Mouse (Mus musculus) MEL (cell line): ENCODE data around the gene Fgf8. TPM values are rescaled to one million over a fixed set of nuclear protein-coding genes. Genes with fewer than 3 reads are reported as not detected.
A peak's percentile ranks its signal among the peaks of the same experiment; 100 is the strongest.

Experiments used
- DNase-seq: peaks from one replicate; pipeline ENCODE4 v3.0.0; 2011; ENCODE audit warnings: low read depth, low spot score
- H3K27ac ChIP-seq: 2 replicates; pipeline ENCODE4 v1.5.1; 2012; ENCODE audit warnings: low read depth, mild to moderate bottlenecking, control low read depth, low read length, moderate library complexity; ENCODE audit not compliant: control insufficient read depth
- H3K27me3 ChIP-seq, 2 experiments: fragments of 150-350 bp in 1 of 2; sonication (generic) in 1 of 2; 2 replicates each; pipeline ENCODE4 v1.6.1; 2012; ENCODE audit warnings: low read length in 2 of 2, mild to moderate bottlenecking in 2 of 2, improper control_type of control experiment in 1 of 2, moderate library complexity in 1 of 2; ENCODE audit not compliant: insufficient read depth in 2 of 2, control insufficient read depth in 1 of 2
- H3K36me3 ChIP-seq, 2 experiments: 2 replicates each; pipeline ENCODE4 v1.6.1; 2012 to 2014; ENCODE audit warnings: low read length in 2 of 2, improper control_type of control experiment in 1 of 2, inconsistent platforms in 1 of 2, mild to moderate bottlenecking in 1 of 2; ENCODE audit not compliant: insufficient read depth in 2 of 2, control insufficient read depth in 1 of 2
- H3K4me1 ChIP-seq, 2 experiments: fragments of 150-350 bp in 1 of 2; sonication (generic) in 1 of 2; 2 replicates each; pipeline ENCODE4 v1.6.1; 2012; ENCODE audit warnings: low read length in 2 of 2, improper control_type of control experiment in 1 of 2, mild to moderate bottlenecking in 1 of 2; ENCODE audit not compliant: insufficient read depth in 2 of 2, control insufficient read depth in 1 of 2
- H3K4me3 ChIP-seq, 2 experiments: fragments of 150-350 bp in 1 of 2; sonication (generic) in 1 of 2; 2 replicates each; pipeline ENCODE4 v1.5.1; 2012; ENCODE audit warnings: low read depth in 2 of 2, low read length in 2 of 2, mild to moderate bottlenecking in 2 of 2, moderate library complexity in 2 of 2, control low read depth in 1 of 2, improper control_type of control experiment in 1 of 2; ENCODE audit not compliant: control insufficient read depth in 1 of 2, insufficient read depth in 1 of 2
- H3K79me2 ChIP-seq: 2 replicates; pipeline ENCODE4 v1.6.1; 2012; ENCODE audit warnings: mild to moderate bottlenecking, low read length, moderate library complexity; ENCODE audit not compliant: control insufficient read depth, poor library complexity, insufficient read depth
- H3K9ac ChIP-seq: 2 replicates; pipeline ENCODE4 v1.6.1; 2012; ENCODE audit warnings: low read depth, mild to moderate bottlenecking, control low read depth, low read length, moderate library complexity; ENCODE audit not compliant: control insufficient read depth, poor library complexity, severe bottlenecking
- H3K9me3 ChIP-seq: fragments of 150-350 bp; sonication (generic); replicated peaks from 2 replicates; pipeline ENCODE4 v1.6.1; 2012; ENCODE audit warnings: mild to moderate bottlenecking, low read length, improper control_type of control experiment, moderate library complexity; ENCODE audit not compliant: insufficient read depth
- BHLHE40 ChIP-seq: IDR thresholded peaks from 2 replicates; pipeline ENCODE4 v1.6.1; 2012; ENCODE audit warnings: low read depth, mild to moderate bottlenecking, inconsistent platforms, low read length, improper control_type of control experiment, borderline replicate concordance
- CHD1 ChIP-seq: IDR thresholded peaks from 2 replicates; pipeline ENCODE4 v1.6.1; 2012; ENCODE audit warnings: low read depth, mild to moderate bottlenecking, inconsistent platforms, low read length, improper control_type of control experiment
- CHD2 ChIP-seq: IDR thresholded peaks from 2 replicates; pipeline ENCODE4 v1.6.1; 2011; ENCODE audit warnings: low read length, improper control_type of control experiment
- CTCF ChIP-seq, 3 experiments: IDR thresholded peaks in 2 of 3; conservative IDR thresholded peaks in 1 of 3; 2 replicates each; pipeline ENCODE4 v1.5.1; 2011 to 2012; ENCODE audit warnings: low read length in 3 of 3, low read depth in 2 of 3, mild to moderate bottlenecking in 2 of 3, improper control_type of control experiment in 1 of 3, inconsistent platforms in 1 of 3, mixed read lengths in 1 of 3, moderate library complexity in 1 of 3; ENCODE audit not compliant: control insufficient read depth in 1 of 3, insufficient read depth in 1 of 3, poor library complexity in 1 of 3, severe bottlenecking in 1 of 3
- ETS1 ChIP-seq: IDR thresholded peaks from 2 replicates; pipeline ENCODE4 v1.6.1; 2012; ENCODE audit warnings: low read depth, mild to moderate bottlenecking, inconsistent platforms, low read length, improper control_type of control experiment, moderate library complexity
- JUND ChIP-seq: IDR thresholded peaks from 2 replicates; pipeline ENCODE4 v1.6.1; 2011; ENCODE audit warnings: low read depth, mild to moderate bottlenecking, improper control_type of control experiment, low read length
- MAFK ChIP-seq: IDR thresholded peaks from 2 replicates; pipeline ENCODE4 v1.6.1; 2011; ENCODE audit warnings: low read depth, mild to moderate bottlenecking, low read length, improper control_type of control experiment, borderline replicate concordance
- MAZ ChIP-seq: IDR thresholded peaks from 2 replicates; pipeline ENCODE4 v1.6.1; 2012; ENCODE audit warnings: low read depth, mild to moderate bottlenecking, inconsistent platforms, low read length, improper control_type of control experiment
- MEF2A ChIP-seq: IDR thresholded peaks from 2 replicates; pipeline ENCODE4 v1.6.1; 2014; ENCODE audit warnings: low read depth, mild to moderate bottlenecking, inconsistent platforms, low read length, improper control_type of control experiment; ENCODE audit not compliant: poor library complexity, insufficient replicate concordance, severe bottlenecking; ENCODE audit errors: extremely low read depth
- MXI1 ChIP-seq: IDR thresholded peaks from 2 replicates; pipeline ENCODE4 v1.6.1; 2011; ENCODE audit warnings: mild to moderate bottlenecking, low read depth, low read length, improper control_type of control experiment
- MYB ChIP-seq: IDR thresholded peaks from 2 replicates; pipeline ENCODE4 v1.6.1; 2011; ENCODE audit warnings: mild to moderate bottlenecking, low read depth, low read length, improper control_type of control experiment
- MYC ChIP-seq: IDR thresholded peaks from 2 replicates; pipeline ENCODE4 v1.6.1; 2011; ENCODE audit warnings: low read depth, mild to moderate bottlenecking, low read length, improper control_type of control experiment, moderate library complexity
- NELFE ChIP-seq: IDR thresholded peaks from 2 replicates; pipeline ENCODE4 v1.6.1; 2011; ENCODE audit warnings: low read depth, low read length, improper control_type of control experiment
- NRF1 ChIP-seq: IDR thresholded peaks from 2 replicates; pipeline ENCODE4 v1.6.1; 2014; ENCODE audit warnings: low read depth, mild to moderate bottlenecking, inconsistent platforms, low read length, improper control_type of control experiment, moderate library complexity; ENCODE audit not compliant: poor library complexity, insufficient read depth, severe bottlenecking
- POLR2AphosphoS2 ChIP-seq: IDR thresholded peaks from 2 replicates; pipeline ENCODE4 v1.6.1; 2011; ENCODE audit warnings: low read length, improper control_type of control experiment
- RCOR1 ChIP-seq: IDR thresholded peaks from 2 replicates; pipeline ENCODE4 v1.6.1; 2012; ENCODE audit warnings: low read depth, mild to moderate bottlenecking, inconsistent platforms, low read length, improper control_type of control experiment
- SIN3A ChIP-seq: IDR thresholded peaks from 2 replicates; pipeline ENCODE4 v1.6.1; 2012; ENCODE audit warnings: low read length, improper control_type of control experiment, inconsistent platforms
- UBTF ChIP-seq: IDR thresholded peaks from 2 replicates; pipeline ENCODE4 v1.6.1; 2012; ENCODE audit warnings: low read depth, mild to moderate bottlenecking, inconsistent platforms, low read length, improper control_type of control experiment, moderate library complexity, borderline replicate concordance; ENCODE audit not compliant: insufficient read depth
- USF1 ChIP-seq: IDR thresholded peaks from 2 replicates; pipeline ENCODE4 v1.6.1; 2014; ENCODE audit warnings: low read depth, mild to moderate bottlenecking, inconsistent platforms, low read length, improper control_type of control experiment, moderate library complexity
- USF2 ChIP-seq, 2 experiments: IDR thresholded peaks; 2 replicates each; pipeline ENCODE4 v1.6.1; 2011 to 2012; ENCODE audit warnings: improper control_type of control experiment in 2 of 2, low read length in 2 of 2, borderline replicate concordance in 1 of 2, inconsistent platforms in 1 of 2, low read depth in 1 of 2, mild to moderate bottlenecking in 1 of 2; ENCODE audit not compliant: insufficient read depth in 1 of 2
- ZKSCAN1 ChIP-seq: IDR thresholded peaks from 2 replicates; pipeline ENCODE4 v1.6.1; 2012; ENCODE audit warnings: low read depth, mild to moderate bottlenecking, inconsistent platforms, low read length, improper control_type of control experiment, moderate library complexity
- ZMIZ1 ChIP-seq: IDR thresholded peaks from 2 replicates; pipeline ENCODE4 v1.6.1; 2012; ENCODE audit warnings: low read depth, mild to moderate bottlenecking, inconsistent platforms, low read length, improper control_type of control experiment, moderate library complexity
- polyA plus RNA-seq, 2 experiments: library from polyadenylated mRNA; stranded (reverse) in 1 of 2; unstranded in 1 of 2; fragments of >175 nt in 1 of 2; fragments of >200 nt in 1 of 2; gene quantifications; 2 replicates each; pipeline versions ENCODE4 v1.2.1 to v1.2.4; 2012; ENCODE audit warnings: low replicate concordance in 2 of 2, low read depth in 1 of 2; ENCODE audit not compliant: insufficient read length in 2 of 2, insufficient read depth in 1 of 2, missing spikeins in 1 of 2
- total RNA-seq: library from RNA; depleted of rRNA; stranded (reverse); fragments of 300-350 nt; gene quantifications from 2 replicates; pipeline ENCODE4 v1.2.3, GENCODE M21; 2012

Fgf8 gene
- total and polyA plus RNA-seq, 3 experiments, result not detected

DNA sequence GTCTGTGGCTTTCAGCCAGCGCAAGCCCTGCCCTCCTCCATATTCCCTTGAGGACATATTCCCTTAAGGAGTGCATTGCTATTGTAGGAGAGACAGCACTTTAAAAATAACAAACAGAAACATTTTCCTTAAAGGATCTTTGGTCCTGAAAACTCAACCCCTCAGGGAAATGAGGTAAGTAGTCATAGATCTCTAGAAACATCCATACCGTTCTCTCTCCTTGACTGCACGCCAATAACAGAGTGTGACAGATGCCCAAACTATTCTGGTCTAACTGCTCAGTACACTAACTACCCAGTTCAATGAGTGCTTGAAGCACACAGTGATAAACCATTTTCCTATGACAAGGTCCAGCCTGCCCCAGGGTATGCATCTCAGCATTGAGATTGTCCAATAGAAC, 24.4 kb downstream of the Fgf8 start:
- H3K36me3 ChIP-seq, result peaks cover 0 to 2% of the 10 kb centered on the region in 2 experiments; a peak in 2 of 4 replicates
- H3K4me1 ChIP-seq, result peaks cover 3 to 13% of the 10 kb centered on the region in 2 experiments
- no peak overlapping the region for H3K27ac ChIP-seq
- TF ChIP-seq MAFK, result no peak
- no peak for TF ChIP-seq MXI1
- no peak for TF ChIP-seq POLR2AphosphoS2
- no peak for TF ChIP-seq JUND
- TF ChIP-seq RCOR1, result no peak
- no peak for TF ChIP-seq BHLHE40
- no peak for TF ChIP-seq MAZ
- no peak for TF ChIP-seq NELFE
- TF ChIP-seq CHD1, result no peak
- TF ChIP-seq MYC, result no peak
- no peak for TF ChIP-seq ZKSCAN1
- no peak for TF ChIP-seq ZMIZ1
- no peak for TF ChIP-seq USF1
- TF ChIP-seq MEF2A, result no peak
- TF ChIP-seq CHD2, result no peak
- TF ChIP-seq MYB, result no peak
- H3K27me3 ChIP-seq, result no peaks in the 10 kb centered on the region
- no peak for DNase-seq
- H3K79me2 ChIP-seq, result no peaks in the 10 kb centered on the region
- no peaks in the 10 kb centered on the region for H3K9me3 ChIP-seq
- H3K4me3 ChIP-seq, result no peak overlapping the region; a peak in 1 of 4 replicates
- no peak overlapping the region for H3K9ac ChIP-seq

GRCm38 (mm10) chr19:45717493-45718220, 25.1 kb downstream of the Fgf8 start:
- H3K79me2 ChIP-seq, result no peaks in the 10 kb centered on the region
- TF ChIP-seq UBTF (no peak), ETS1 (peak; percentile 54; the same call in 1 of the 2 replicates), MXI1 (0 out of 2 replicates have a peak, but pooled peaks have one; percentile 13), SIN3A (peak; percentile 38; the same call in 1 of the 2 replicates), USF2 (IDR thresholded peaks at IDR 0.05; ENCODE audit: borderline replicate concordance in 1 of 2, insufficient read depth in 1 of 2, low read depth in 1 of 2, low read length in 2 of 2) (no peak), NRF1 (peak; percentile 76), JUND (no peak), CTCF (IDR thresholded peaks at IDR 0.05 in 2 of 3, conservative IDR thresholded peaks at IDR 0.05 in 1 of 3; ENCODE audit: control insufficient read depth in 1 of 3, insufficient read depth in 1 of 3, low read depth in 2 of 3, low read length in 3 of 3, poor library complexity in 1 of 3, severe bottlenecking in 1 of 3) (peak; percentile 42 to 58 (median 54)), RCOR1 (no peak)
- TF ChIP-seq, all 39 proteins: peak for 5
- H3K9ac ChIP-seq, result peak overlapping the region; percentile 62
- peaks cover 3 to 13% of the 10 kb centered on the region in 2 experiments for H3K4me1 ChIP-seq
- H3K4me3 ChIP-seq, result peak overlapping the region; percentile 33 to 59
- H3K36me3 ChIP-seq, result peaks cover 0 to 2% of the 10 kb centered on the region in 2 experiments; a peak in 2 of 4 replicates
- DNase-seq, result peak; percentile 69
- H3K9me3 ChIP-seq, result no peaks in the 10 kb centered on the region
- peaks cover under 1 to 2% of the 10 kb centered on the region in 2 experiments; a peak in 3 of 4 replicates for H3K27me3 ChIP-seq
- H3K27ac ChIP-seq, result no peak overlapping the region
